Mouse (Mus musculus) fibroblast of lung, adult 2 months (primary cell): ENCODE results near the gene Zfp37.
"Not testable (repeated sequence)": the region's sequence is repeated elsewhere in the genome, so short reads cannot be mapped to it uniquely, and the experiment has no call there.

ENCODE experiments used
- DNase-seq: peaks from one replicate; pipeline ENCODE4 v3.0.0-alpha.2; 2011; ENCODE audit warnings: low read depth

Gene Zfp37

GRCm38 (mm10) chr4:62230769-62231168 is at the start of gene Zfp37:
Gene Zfp37 (minus strand): TSS chr4:62231047.
- DNase-seq: no peak

GRCm38 (mm10) chr4:62278081-62278480 is 47.2 kb upstream of the Zfp37 start:
- no peak for DNase-seq

GRCm38 (mm10) chr4:62277222-62277621 is 46.4 kb upstream of the Zfp37 start:
- no peak for DNase-seq

DNA sequence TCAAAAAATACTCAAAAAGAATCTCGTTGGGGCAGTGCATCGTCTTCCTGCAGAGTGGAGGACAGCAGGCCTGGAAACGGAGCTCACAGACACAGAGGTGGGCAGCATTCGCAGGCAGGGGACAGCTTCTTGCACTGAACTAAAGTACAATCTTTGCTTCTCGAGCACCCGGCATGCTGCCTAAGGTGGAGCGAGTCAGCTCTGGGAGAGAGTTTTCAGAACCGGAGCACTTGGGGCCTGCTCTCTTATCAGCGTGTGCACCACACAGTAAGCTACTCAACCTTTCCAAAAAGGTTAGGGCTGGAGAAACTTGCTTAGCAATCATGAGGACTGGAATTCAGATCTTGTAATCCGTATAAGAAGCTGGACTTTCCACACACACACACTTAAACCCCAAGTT is 45.8 kb upstream of the Zfp37 start:
- no peak for DNase-seq

GRCm38 (mm10) chr4:62274841-62275536 is 44.1 kb upstream of the Zfp37 start:
- peak; percentile 48 for DNase-seq

- DNase-seq: no peak
Observed at GRCm38 (mm10) chr4:62273916-62274315, 43.1 kb upstream of the Zfp37 start.

DNA sequence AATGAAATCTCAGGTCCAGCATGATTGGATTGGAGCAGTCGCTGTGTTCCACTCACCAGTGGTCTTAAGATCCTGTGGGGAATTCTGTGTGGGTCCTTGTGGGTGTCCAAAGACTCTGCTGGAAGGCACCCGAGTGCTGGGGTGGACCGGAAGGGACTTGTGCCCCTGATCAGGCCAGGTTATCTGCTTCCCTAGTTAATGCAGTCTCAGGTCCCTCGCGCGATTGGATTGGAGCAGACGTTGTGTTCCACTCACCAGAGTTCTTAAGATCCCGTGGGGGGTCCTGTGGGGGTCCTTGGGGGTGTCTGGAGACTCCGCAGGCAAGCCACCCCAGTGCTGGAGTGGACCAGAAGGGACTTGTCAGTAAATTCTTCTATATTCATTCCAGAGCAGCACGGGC is 41.8 kb upstream of the Zfp37 start:
- no peak for DNase-seq

DNA sequence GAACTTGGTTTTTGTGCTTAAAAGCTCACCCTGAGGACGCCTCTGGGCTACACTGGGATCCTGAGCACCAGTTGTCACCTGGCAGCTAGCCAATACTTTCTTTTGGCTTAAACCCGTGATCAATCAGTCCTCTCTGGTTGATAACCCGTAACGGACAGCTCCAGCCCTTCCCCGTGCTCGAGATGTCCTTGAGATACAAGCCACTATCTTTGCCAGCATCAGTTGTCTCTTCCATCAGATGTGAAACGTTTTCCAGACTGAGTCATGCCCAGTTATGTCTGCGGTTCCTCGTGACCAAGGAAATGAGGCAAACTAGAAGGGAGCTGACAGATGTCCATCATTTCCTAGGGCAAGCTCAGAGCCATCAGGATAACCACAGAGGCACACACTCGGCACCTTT is 36.3 kb upstream of the Zfp37 start:
- DNase-seq: no peak

- not testable (repeated sequence) for DNase-seq
Observed at GRCm38 (mm10) chr4:62266016-62266415, 35.2 kb upstream of the Zfp37 start.

DNA sequence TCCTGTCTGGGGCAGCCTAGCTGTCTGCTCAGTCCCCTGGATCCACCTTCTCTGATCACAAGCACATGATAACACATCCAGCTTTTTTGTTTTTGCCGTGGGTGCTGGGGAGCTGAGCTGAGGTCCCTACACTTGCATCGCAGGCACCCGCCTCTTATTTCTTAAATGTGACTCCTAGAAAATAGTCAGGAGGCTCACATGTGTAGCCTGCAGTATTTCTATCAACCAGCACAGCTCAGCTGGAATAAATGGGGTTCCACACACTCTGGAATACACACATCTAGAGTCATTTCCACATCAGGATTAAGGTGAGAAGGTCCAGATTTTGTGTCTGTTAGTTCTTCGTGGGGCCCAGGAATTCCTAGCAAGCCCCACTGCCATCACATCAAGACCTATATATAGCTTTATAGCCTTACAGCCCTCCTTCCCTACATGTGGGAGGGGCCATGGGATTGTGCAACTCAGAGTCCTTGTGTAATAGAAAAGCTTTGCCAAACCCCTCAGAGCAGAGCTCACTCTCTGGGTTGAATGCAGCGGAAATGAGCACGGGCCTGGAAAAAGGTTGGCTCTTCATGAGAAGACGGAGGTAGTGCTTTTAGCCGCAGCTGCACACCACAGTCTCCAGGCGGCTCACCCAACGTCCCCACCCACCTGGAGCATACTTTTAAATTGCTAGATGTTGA is 34.4 kb upstream of the Zfp37 start:
- no peak for DNase-seq

- no peak for DNase-seq
Observed at GRCm38 (mm10) chr4:62263133-62263844, 32.4 kb upstream of the Zfp37 start.

DNA sequence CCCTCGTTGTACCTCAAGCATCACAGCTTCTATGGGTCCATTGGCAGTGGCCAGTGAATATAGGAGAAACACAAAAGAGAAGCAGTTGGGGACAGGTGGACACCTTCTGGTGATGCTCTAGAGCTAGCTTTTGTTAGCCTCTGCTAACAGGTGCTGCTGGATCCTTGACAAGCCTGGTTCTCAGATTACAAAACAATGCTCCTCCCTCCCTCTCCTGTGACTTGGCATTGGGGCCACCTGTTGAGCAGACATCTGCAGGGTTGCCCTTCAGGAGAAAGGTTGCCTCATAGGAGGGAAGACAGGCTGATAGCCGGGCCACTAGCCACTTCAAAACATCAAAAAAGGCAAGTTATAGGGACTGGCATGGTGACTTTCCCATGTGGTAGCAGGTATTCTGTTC is 31.4 kb upstream of the Zfp37 start, which contains the start of gene Slc31a2:
Gene Slc31a2, plus strand, starts transcription at position 287 of the 400 bp plus-strand sequence.
- DNase-seq: no peak

DNA sequence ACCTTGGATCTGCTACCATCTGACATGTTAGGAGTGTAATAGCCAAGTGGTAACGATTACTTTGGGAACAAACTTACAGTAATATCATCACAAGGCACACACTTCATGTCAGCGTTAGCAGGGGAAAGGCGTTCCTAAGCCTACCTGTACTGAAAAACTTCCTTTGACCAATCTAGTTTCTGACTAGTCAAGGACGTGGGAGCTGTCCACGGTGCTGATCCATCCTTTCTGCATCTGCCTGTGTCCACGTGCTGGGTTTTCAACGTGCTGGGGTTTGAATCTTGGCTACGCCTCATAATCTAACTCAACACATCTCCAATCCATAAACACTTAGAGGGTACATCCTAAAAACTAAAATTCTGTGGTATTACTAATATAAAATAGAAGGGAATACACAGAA is 26.1 kb upstream of the Zfp37 start:
- no peak for DNase-seq

- no peak for DNase-seq
Observed at GRCm38 (mm10) chr4:62254551-62254950, 23.7 kb upstream of the Zfp37 start.

DNA sequence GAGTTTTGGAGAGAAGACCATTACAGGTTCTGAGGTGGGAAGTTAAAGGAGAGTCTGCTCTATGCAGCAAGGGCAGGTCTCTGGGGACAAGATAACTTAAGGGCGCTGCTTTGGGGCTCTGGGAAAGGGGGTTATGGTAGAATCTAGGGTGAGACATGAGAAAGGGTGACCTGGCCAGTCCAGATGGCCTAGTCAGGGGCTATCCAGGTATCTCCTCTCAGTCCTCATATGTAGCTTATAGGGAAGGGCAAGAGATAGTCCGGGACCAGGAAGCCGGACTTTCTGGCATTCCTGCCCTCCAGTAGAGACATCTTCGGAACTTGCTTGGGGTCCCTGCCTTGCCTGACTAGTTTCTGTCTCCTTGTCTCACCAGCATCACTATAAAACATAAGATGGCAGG is 20.9 kb upstream of the Zfp37 start:
- no peak for DNase-seq

DNA sequence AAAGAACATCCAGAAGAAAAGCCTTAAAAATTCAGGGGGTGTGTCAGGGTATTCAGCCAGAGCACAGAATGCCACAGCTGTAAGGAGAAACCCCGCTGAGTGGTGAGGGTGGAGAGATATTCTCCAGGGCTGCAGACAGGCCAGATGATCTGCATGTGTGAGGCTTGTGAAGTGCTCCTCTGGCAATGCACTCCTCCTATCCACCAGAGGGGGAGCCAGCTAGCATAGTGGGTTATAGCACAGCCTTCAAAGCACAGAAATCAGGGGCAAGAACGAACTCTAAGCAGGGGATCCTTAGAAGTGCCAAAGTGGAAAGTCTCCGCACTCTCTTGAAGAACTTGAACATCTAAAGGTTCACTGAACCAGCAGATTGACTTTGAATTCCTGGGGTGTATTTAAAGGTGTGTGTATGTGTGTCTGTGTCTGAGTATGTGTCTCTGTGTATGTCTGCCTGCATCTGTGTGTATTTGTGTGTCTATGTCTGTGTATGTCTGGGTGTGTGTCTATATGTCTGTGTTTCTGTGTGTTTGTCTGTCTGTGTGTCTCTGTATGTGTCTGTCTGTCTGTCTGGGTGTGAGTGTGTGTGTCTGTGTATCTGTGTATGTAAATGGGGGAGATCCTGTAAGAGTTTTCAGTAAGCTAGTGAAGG is 20.2 kb upstream of the Zfp37 start:
- DNase-seq: no peak

DNA sequence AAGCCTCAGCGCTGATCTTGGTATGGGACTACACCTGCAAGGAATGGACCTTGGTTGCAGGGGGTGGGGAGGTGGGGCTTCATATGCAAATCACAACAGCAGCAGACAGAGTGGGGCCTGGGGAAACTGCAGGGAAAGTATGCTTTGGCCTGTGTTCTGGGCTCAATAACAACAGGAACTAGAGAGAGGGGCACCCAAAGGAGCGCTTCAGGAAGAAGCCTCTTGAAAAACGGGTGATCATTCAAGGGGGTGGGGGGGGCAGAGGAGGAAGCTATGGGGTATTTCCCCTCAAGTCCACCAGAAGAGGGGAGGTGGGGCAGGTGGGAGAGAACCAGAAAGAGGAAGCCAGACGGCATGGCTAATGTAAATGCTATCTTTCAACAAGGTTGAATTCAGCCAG is 17.5 kb upstream of the Zfp37 start:
- no peak for DNase-seq

- no peak for DNase-seq
Observed at GRCm38 (mm10) chr4:62240586-62240985, 9.7 kb upstream of the Zfp37 start.

- DNase-seq: no peak
Observed at GRCm38 (mm10) chr4:62230153-62230552, 694 bp downstream of the Zfp37 start.

- DNase-seq: no peak
Observed at GRCm38 (mm10) chr4:62229448-62229847, 1.4 kb downstream of the Zfp37 start.

DNA sequence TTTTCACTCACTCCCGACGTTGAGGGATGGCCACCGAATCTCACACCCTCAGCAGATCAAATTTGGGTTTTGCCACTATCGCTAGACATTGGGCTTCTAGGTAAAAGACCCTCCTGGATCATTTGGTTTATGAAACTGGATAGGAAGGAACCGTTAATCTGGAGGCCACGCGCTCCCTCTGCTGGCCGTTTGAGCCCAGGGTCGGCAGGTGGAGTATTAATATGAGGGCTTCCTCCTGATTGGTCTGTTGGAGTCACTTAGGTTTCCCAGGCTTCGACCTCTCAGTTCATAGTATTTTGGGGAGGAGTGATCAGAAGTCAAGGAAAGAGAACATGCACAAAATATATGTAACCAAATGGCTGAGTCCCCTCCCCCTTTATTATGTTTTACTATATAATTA is 2.5 kb downstream of the Zfp37 start:
- no peak for DNase-seq

GRCm38 (mm10) chr4:62213490-62213889 is 17.4 kb downstream of the Zfp37 start:
- no peak for DNase-seq

DNA sequence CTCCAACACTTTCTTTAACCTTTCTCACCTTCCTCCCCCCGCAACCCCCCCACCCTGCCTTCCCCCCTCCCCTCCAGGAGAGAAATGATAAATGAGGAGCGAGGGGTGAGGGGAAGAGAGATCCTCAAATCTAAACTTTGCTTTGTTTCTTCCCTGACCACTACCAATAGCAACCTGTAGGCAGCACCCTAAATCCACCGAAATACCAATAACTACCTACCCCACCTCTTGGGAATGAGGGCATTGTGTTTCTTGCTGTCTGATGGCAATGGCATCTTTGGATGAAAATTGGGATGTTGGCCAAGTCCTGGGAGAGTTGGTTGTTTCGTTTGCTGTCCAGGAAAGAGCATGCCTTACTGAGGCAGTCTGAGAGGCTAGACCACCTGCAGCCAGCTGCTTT is 20.8 kb downstream of the Zfp37 start:
- DNase-seq: no peak
